Mouse (Mus musculus) lung, adult 2 months (tissue): ENCODE results near the gene Iqcf5. TPM values are rescaled to one million over a fixed set of nuclear protein-coding genes. Genes with fewer than 3 reads are reported as not detected.
"Not testable (repeated sequence)": the region's sequence is repeated elsewhere in the genome, so short reads cannot be mapped to it uniquely, and the experiment has no call there.

Source experiments
- DNase-seq: peaks from one replicate; pipeline ENCODE4 v3.0.0; 2022
- H3K4me1 ChIP-seq: fragments of 200-500 bp; 2 replicates; pipeline ENCODE4 v1.6.1; 2011; ENCODE audit warnings: low read length; ENCODE audit not compliant: control insufficient read depth, insufficient read depth
- H3K4me3 ChIP-seq: fragments of 200-500 bp; replicated peaks from 2 replicates; pipeline ENCODE3; 2011; ENCODE audit warnings: low read depth, mild to moderate bottlenecking, control low read depth, low read length; ENCODE audit errors: extremely low read depth
- CTCF ChIP-seq: fragments of 200-500 bp; IDR thresholded peaks from 2 replicates; pipeline ENCODE4 v1.5.1; 2011; ENCODE audit warnings: mild to moderate bottlenecking, low read length, control low read depth; ENCODE audit not compliant: insufficient read depth
- POLR2A ChIP-seq: fragments of 200-500 bp; IDR thresholded peaks from 2 replicates; pipeline ENCODE4 v1.6.1; 2011; ENCODE audit warnings: low read depth, mild to moderate bottlenecking, control low read depth, low read length, borderline replicate concordance; ENCODE audit errors: extremely low read depth
- WGBS: fragments of 180-500 bp; shearing (Covaris S2); methylation state at CpG from one replicate; pipeline ENCODE4 v1.1.7; 2018; 5-methylcytosine and 5-hydroxymethylcytosine counted together
- polyA plus RNA-seq: library from polyadenylated mRNA; depleted of rRNA; stranded (reverse); fragments of >200 nt; gene quantifications from 2 replicates; pipeline ENCODE4 v1.2.3, GENCODE M21; 2012

Gene Iqcf5
- polyA plus RNA-seq, 1 experiment, result not detected

- 91% methylated on average over 7 of the region's 7 CpGs for WGBS
- Histone ChIP-seq H3K4me3 (no peak overlapping the region), H3K4me1 (peaks cover 5% of the 10 kb centered on the region; the same call in 1 of the 2 replicates)
- TF ChIP-seq POLR2A, result no peak
- TF ChIP-seq CTCF, result no peak
- no peak for DNase-seq
Observed at GRCm38 (mm10) chr9:106480541-106480940, 33.8 kb upstream of the Iqcf5 start.

- H3K4me3 ChIP-seq, result no peak overlapping the region
- TF ChIP-seq POLR2A, result no peak
- TF ChIP-seq CTCF, result no peak
- 75% methylated on average over 15 of the region's 15 CpGs for WGBS
- DNase-seq, result no peak
- peaks cover 5% of the 10 kb centered on the region; the same call in 1 of the 2 replicates for H3K4me1 ChIP-seq
Observed at GRCm38 (mm10) chr9:106481075-106481474, 33.3 kb upstream of the Iqcf5 start.

GRCm38 (mm10) chr9:106481676-106482075, 32.7 kb upstream of the Iqcf5 start:
- peaks cover 5% of the 10 kb centered on the region; the same call in 1 of the 2 replicates for H3K4me1 ChIP-seq
- no peak for TF ChIP-seq CTCF
- TF ChIP-seq POLR2A, result no peak
- no peak for DNase-seq
- 93% methylated on average over 13 of the region's 13 CpGs for WGBS
- H3K4me3 ChIP-seq, result no peak overlapping the region

- no peak for DNase-seq
- WGBS, result 84% methylated on average over 17 of the region's 17 CpGs
- Histone ChIP-seq H3K4me3 (no peak overlapping the region), H3K4me1 (peaks cover 5% of the 10 kb centered on the region; the same call in 1 of the 2 replicates)
- TF ChIP-seq CTCF (no peak), POLR2A (no peak)
Observed at GRCm38 (mm10) chr9:106482578-106483115, 31.7 kb upstream of the Iqcf5 start.

- DNase-seq, result no peak
Observed at GRCm38 (mm10) chr9:106483136-106483535, 31.2 kb upstream of the Iqcf5 start.

GRCm38 (mm10) chr9:106483606-106484005, 30.8 kb upstream of the Iqcf5 start:
- DNase-seq, result no peak
- no peak for TF ChIP-seq POLR2A
- TF ChIP-seq CTCF, result no peak
- 91% methylated on average over 17 of the region's 17 CpGs for WGBS
- Histone ChIP-seq H3K4me1 (no peaks in the 10 kb centered on the region), H3K4me3 (no peak overlapping the region)

More at GRCm38 (mm10) chr9:106483136-106483535, 31.2 kb upstream of the Iqcf5 start:
- no peak overlapping the region for H3K4me3 ChIP-seq
- WGBS, result 96% methylated on average over 10 of the region's 10 CpGs
- TF ChIP-seq CTCF, result no peak
- TF ChIP-seq POLR2A, result no peak
- H3K4me1 ChIP-seq, result no peaks in the 10 kb centered on the region; the same call in 1 of the 2 replicates

- 91% methylated on average over 10 of the region's 10 CpGs for WGBS
- TF ChIP-seq CTCF (no peak), POLR2A (no peak)
Observed at GRCm38 (mm10) chr9:106485076-106485475, 29.3 kb upstream of the Iqcf5 start.

GRCm38 (mm10) chr9:106487602-106488001, 26.8 kb upstream of the Iqcf5 start:
- H3K4me1 ChIP-seq, DNase-seq, H3K4me3 ChIP-seq: not testable (repeated sequence)
- 79% methylated on average over 6 of the region's 6 CpGs for WGBS

More at GRCm38 (mm10) chr9:106485076-106485475, 29.3 kb upstream of the Iqcf5 start:
- DNase-seq, result no peak
- no peaks in the 10 kb centered on the region for H3K4me1 ChIP-seq
- H3K4me3 ChIP-seq, result no peak overlapping the region

- DNase-seq, result no peak
- no peak for TF ChIP-seq CTCF
- no peak for TF ChIP-seq POLR2A
- WGBS, result 91% methylated on average over 6 of the region's 6 CpGs
- no peak within 1 kb of the TSS for H3K4me3 ChIP-seq
- no peaks in the 10 kb centered on the region for H3K4me1 ChIP-seq
Observed at GRCm38 (mm10) chr9:106499667-106500066, 14.7 kb upstream of the Iqcf5 start, which contains the start of gene Iqcf1. Gene Iqcf1, plus strand, starts transcription at chr9:106499967.

- TF ChIP-seq POLR2A (no peak), CTCF (no peak)
- WGBS, result 89% methylated on average over 22 of the region's 22 CpGs
- DNase-seq, result no peak
Observed at GRCm38 (mm10) chr9:106501846-106502245, 12.5 kb upstream of the Iqcf5 start.

GRCm38 (mm10) chr9:106504246-106504645, 10.1 kb upstream of the Iqcf5 start:
- WGBS, result 84% methylated on average over 6 of the region's 6 CpGs
- Histone ChIP-seq H3K4me3 (no peak overlapping the region), H3K4me1 (no peaks in the 10 kb centered on the region)
- no peak for DNase-seq
- no peak for TF ChIP-seq POLR2A
- no peak for TF ChIP-seq CTCF

More at GRCm38 (mm10) chr9:106501846-106502245, 12.5 kb upstream of the Iqcf5 start:
- Histone ChIP-seq H3K4me3 (no peak overlapping the region), H3K4me1 (no peaks in the 10 kb centered on the region)
